Comparison of ENCODE assay signal across 18 mouse cellular contexts in genomic region chr7:80010680-80011079, GRCm38 (mm10).
"Had no signal": no experiment of that assay in that cellular context is flagged by ENCODE, and none has a peak within 500 bp of the region (broad histone marks: within the 10 kb centered on the region; RNA-seq: fewer than 3 reads in every experiment).

No protein-coding gene starts in this region.

- ATAC-seq: lung, postnatal 0 days; midbrain, embryonic 13.5 days; midbrain, embryonic 15.5 days had no signal

- H3K36me3 ChIP-seq: lung, embryonic 15.5 days; midbrain, embryonic 13.5 days; midbrain, embryonic 15.5 days; neural tube, embryonic 12.5 days; stomach, embryonic 15.5 days had no signal

- H3K27ac ChIP-seq: lung, embryonic 15.5 days; macrophage; midbrain, embryonic 13.5 days; midbrain, embryonic 15.5 days; neural tube, embryonic 12.5 days; stomach, embryonic 15.5 days; stomach, postnatal 0 days had no signal

- H3K4me3 ChIP-seq: lung, embryonic 15.5 days; megakaryocyte, embryonic 14.5 days; midbrain, embryonic 13.5 days; midbrain, embryonic 15.5 days; neural tube, embryonic 12.5 days; stomach, embryonic 15.5 days had no signal

- H3K4me2 ChIP-seq: lung, embryonic 15.5 days; midbrain, embryonic 11.5 days; midbrain, embryonic 13.5 days; midbrain, embryonic 15.5 days; neural tube, embryonic 12.5 days; stomach, embryonic 15.5 days had no signal

- H3K4me1 ChIP-seq: lung, embryonic 15.5 days; midbrain, embryonic 13.5 days; midbrain, embryonic 15.5 days; neural tube, embryonic 12.5 days; stomach, embryonic 15.5 days had no signal

- DNase-seq: liver, postnatal 0 days; lung, adult 2 months; lung, postnatal 14 days; lung, postnatal 36 days; right cerebral cortex, postnatal 14 days; thymus, adult 2 months; thymus, postnatal 25 days; thymus, postnatal 4 days had no signal

- H3K27me3 ChIP-seq: lung, embryonic 15.5 days; midbrain, embryonic 13.5 days; midbrain, embryonic 15.5 days; neural tube, embryonic 12.5 days; stomach, embryonic 15.5 days had no signal

- H3K9me3 ChIP-seq: lung, embryonic 15.5 days; megakaryocyte, embryonic 14.5 days; midbrain, embryonic 13.5 days; midbrain, embryonic 15.5 days; neural tube, embryonic 12.5 days; stomach, embryonic 15.5 days had no signal

- H3K9ac ChIP-seq: liver, postnatal 0 days; lung, embryonic 15.5 days; midbrain, embryonic 13.5 days; midbrain, embryonic 15.5 days; neural tube, embryonic 12.5 days; stomach, embryonic 15.5 days had no signal
